Mouse (Mus musculus) liver, embryonic 14.5 days (tissue): ENCODE measurements at regions not wholly inside any gene's neighbourhood (a gene's known extent, or its start where the extent isn't known, plus 50 kb on each side); places are given as distances from the start of the nearest gene placed in this dataset.

Experiments
- ATAC-seq: fragments of 200-750 bp; cut with Nextera tagmentation; 2 replicates; pipeline ENCODE4 v1.8.0; 2017; ENCODE audit warnings: moderate number of reproducible peaks, mild to moderate bottlenecking, moderate library complexity; ENCODE audit not compliant: insufficient read depth
- DNase-seq, 3 experiments: peaks; one replicate each; pipeline ENCODE4 v3.0.0-alpha.2; 2012 to 2013; ENCODE audit warnings: low read depth in 3 of 3, low spot score in 3 of 3
- H3K27ac ChIP-seq: fragments of 300-500 bp; sonication (generic); 2 replicates; pipeline ENCODE4 v1.5.1; 2014; ENCODE audit warnings: moderate library complexity, mild to moderate bottlenecking, control low read depth, inconsistent platforms
- H3K27me3 ChIP-seq: fragments of 300-500 bp; sonication (generic); 2 replicates; pipeline ENCODE4 v1.6.1; 2014; ENCODE audit warnings: mild to moderate bottlenecking, low read length, moderate library complexity; ENCODE audit not compliant: control insufficient read depth, insufficient read depth
- H3K36me3 ChIP-seq: fragments of 300-500 bp; sonication (generic); replicated peaks from 2 replicates; pipeline ENCODE4 v1.6.1; 2014; ENCODE audit warnings: low read depth; ENCODE audit not compliant: control insufficient read depth, insufficient read depth
- H3K4me1 ChIP-seq, 2 experiments: fragments of 200-500 bp in 1 of 2; fragments of 300-500 bp in 1 of 2; sonication (generic) in 1 of 2; replicated peaks; 2 replicates each; pipeline ENCODE4 v1.6.1; 2012 to 2014; ENCODE audit warnings: antibody characterized with exemption in 1 of 2, inconsistent platforms in 1 of 2, low read length in 1 of 2; ENCODE audit not compliant: control insufficient read depth in 2 of 2, insufficient read depth in 2 of 2
- H3K4me2 ChIP-seq: fragments of 300-500 bp; sonication (generic); 2 replicates; pipeline ENCODE4 v1.6.1; 2014; ENCODE audit warnings: low read depth, mild to moderate bottlenecking, control low read depth, moderate library complexity
- H3K4me3 ChIP-seq, 2 experiments: fragments of 200-500 bp in 1 of 2; fragments of 300-500 bp in 1 of 2; sonication (generic) in 1 of 2; 2 replicates each; pipeline ENCODE4 v1.5.1; 2012 to 2014; ENCODE audit warnings: low read depth in 2 of 2, low read length in 2 of 2, mild to moderate bottlenecking in 2 of 2, control low read depth in 1 of 2, inconsistent platforms in 1 of 2, moderate library complexity in 1 of 2; ENCODE audit not compliant: insufficient read depth in 1 of 2
- H3K9ac ChIP-seq: fragments of 300-500 bp; sonication (generic); replicated peaks from 2 replicates; pipeline ENCODE4 v1.6.1; 2014; ENCODE audit warnings: mild to moderate bottlenecking, control low read depth, moderate library complexity
- H3K9me3 ChIP-seq: fragments of 300-500 bp; sonication (generic); 2 replicates; pipeline ENCODE4 v1.6.1; 2016; ENCODE audit warnings: low read length, mixed read lengths; ENCODE audit not compliant: control insufficient read depth
- CTCF ChIP-seq: IDR thresholded peaks from 2 replicates; pipeline ENCODE4 v1.5.1; 2016; ENCODE audit warnings: antibody characterized with exemption, low read depth, control low read depth
- EP300 ChIP-seq: IDR thresholded peaks from 2 replicates; pipeline ENCODE4 v1.6.1; 2016; ENCODE audit warnings: antibody characterized with exemption, low read depth
- WGBS: fragments of 180-500 bp; shearing (Covaris S2); extraction: QIAGEN DNeasy Blood & Tissue Kit; methylation state at CpG from one replicate; pipeline ENCODE4 v1.1.7; 2014; ENCODE audit not compliant: insufficient replicate concordance; 5-methylcytosine and 5-hydroxymethylcytosine counted together

DNA sequence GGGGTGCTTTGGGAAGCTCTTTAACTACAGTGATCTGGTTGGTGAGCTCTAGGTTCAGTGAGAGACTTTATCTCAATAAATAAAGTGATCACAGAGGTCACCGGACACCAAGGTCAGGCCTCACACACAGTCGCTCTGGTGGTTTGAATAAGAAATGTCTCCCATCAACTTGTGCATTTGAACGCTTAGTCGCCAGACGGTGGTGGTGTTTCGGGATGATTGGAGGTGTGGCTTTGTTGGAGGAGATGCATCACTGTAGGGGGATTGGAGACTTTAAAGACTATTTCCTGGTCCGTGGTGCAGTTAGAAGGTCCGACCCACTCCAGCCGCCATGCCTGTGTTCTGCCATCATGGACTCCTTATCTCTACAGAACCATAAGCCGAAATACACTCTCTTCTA is 162.0 kb downstream of the Ddx11 start:
- H3K27ac ChIP-seq, result no peak overlapping the region
- H3K36me3 ChIP-seq, result no peaks in the 10 kb centered on the region
- no peaks in the 10 kb centered on the region for H3K4me1 ChIP-seq
- ATAC-seq (no peak), DNase-seq (no peak)
- H3K9me3 ChIP-seq, result no peaks in the 10 kb centered on the region
- TF ChIP-seq EP300 (no peak), CTCF (no peak)
- no peaks in the 10 kb centered on the region for H3K27me3 ChIP-seq
- no peak overlapping the region for H3K4me3 ChIP-seq
- no peak overlapping the region for H3K4me2 ChIP-seq
- 75% methylated on average over 10 of the region's 10 CpGs for WGBS
- H3K9ac ChIP-seq, result no peak overlapping the region
